Mouse (Mus musculus): ENCODE measurements at regions not wholly inside any gene's neighbourhood (a gene's known extent, or its start where the extent isn't known, plus 50 kb on each side); places are given as distances from the start of the nearest gene placed in this dataset.
"Not testable (repeated sequence)": the region's sequence is repeated elsewhere in the genome, so short reads cannot be mapped to it uniquely, and the experiment has no call there.

DNA sequence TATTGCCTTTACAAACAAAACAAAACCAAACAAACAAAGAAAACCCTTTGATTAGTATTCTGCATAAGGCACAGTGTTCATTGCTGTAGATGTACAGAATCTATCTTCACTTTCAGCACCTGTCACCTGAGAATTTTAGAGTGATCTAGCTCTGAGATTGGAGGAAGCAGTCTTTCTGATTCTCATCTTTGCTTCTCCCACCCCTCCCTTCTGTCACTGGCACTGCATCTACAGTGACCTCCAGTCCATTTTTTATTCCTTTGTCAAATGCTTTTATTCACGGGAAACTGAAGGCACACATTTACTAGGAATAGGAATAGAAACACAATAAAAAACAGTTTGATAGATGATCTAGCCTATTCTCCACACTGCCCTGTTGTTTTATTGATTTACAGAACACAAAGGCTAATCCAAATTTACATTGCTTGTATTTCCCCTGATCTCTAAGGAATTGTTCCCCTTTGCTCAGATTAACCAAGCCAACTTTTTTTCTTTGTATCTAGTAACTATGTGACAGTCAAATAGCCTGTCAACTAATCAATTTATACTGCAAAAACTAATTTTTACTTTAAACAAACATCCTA is 488.2 kb upstream of the Stxbp6 start:
- DNase-seq (ENCODE audit: extremely low spot score, low spot score), result no peak
- no peaks in the 10 kb centered on the region for H3K27me3 ChIP-seq (ENCODE audit: poor library complexity, severe bottlenecking)
- H3K36me3 ChIP-seq (replicated peaks), result no peaks in the 10 kb centered on the region
- WGBS, result 73% methylated on average over 1 of the region's 1 CpGs
- no peak overlapping the region for H3K4me3 ChIP-seq
- no peak overlapping the region for H3K27ac ChIP-seq
- no peaks in the 10 kb centered on the region for H3K9me3 ChIP-seq
- peaks cover 15% of the 10 kb centered on the region for H3K4me1 ChIP-seq

DNA sequence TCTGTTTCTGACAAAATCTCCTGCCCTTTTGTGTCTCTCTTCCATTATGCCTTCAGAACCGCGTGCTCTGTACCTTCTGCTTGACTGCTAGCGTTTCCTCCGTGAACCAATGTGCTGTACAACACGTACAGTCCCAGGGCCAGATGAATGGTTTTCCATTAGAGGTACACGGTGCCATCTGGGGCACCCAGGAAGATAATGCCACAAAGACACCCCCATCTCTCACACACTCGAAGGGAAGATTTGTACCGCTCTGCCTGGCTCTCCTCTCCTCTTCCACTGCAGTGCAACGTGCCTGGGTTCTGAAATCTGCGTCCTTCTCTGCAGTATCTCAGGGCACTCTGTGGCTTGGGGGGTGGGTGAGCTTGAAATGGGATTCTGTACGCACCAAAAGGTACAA is 487.4 kb upstream of the Stxbp6 start:
- peak overlapping the region; percentile 58 for H3K27ac ChIP-seq

DNA sequence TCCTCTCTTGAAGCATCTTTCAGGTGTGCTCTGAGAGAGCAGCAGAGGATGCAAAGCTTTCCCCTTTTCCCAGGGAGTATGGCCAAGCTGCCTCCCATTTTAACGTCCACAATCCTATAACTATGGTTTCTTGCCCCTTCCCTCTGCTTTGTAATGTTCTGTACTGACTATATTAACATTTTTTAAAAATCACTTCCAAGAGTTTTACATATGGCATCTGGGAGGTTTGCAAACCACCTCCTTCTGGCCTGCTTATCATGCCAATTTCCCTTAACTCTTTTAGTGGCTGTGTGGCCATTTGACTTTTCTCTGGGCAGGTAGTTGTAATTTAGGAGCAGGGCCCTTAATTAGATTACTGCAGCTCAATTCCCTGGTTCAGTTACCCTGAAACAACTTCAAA is 486.9 kb upstream of the Stxbp6 start:
- 58% methylated on average over 1 of the region's 1 CpGs for WGBS
- Histone ChIP-seq H3K27ac (no peak overlapping the region), H3K4me3 (no peak overlapping the region), H3K36me3 (replicated peaks) (no peaks in the 10 kb centered on the region), H3K9me3 (no peaks in the 10 kb centered on the region), H3K4me1 (peaks cover 15% of the 10 kb centered on the region), H3K27me3 (ENCODE audit: poor library complexity, severe bottlenecking) (no peaks in the 10 kb centered on the region)
- DNase-seq (ENCODE audit: extremely low spot score, low spot score), result no peak

More for the DNA sequence above, 487.4 kb upstream of the Stxbp6 start:
- Histone ChIP-seq H3K36me3 (replicated peaks) (no peaks in the 10 kb centered on the region), H3K4me3 (no peak overlapping the region), H3K9me3 (no peaks in the 10 kb centered on the region), H3K4me1 (peaks cover 15% of the 10 kb centered on the region), H3K27me3 (ENCODE audit: poor library complexity, severe bottlenecking) (no peaks in the 10 kb centered on the region)
- 47% methylated on average over 11 of the region's 11 CpGs for WGBS
- DNase-seq (ENCODE audit: extremely low spot score, low spot score), result no peak

DNA sequence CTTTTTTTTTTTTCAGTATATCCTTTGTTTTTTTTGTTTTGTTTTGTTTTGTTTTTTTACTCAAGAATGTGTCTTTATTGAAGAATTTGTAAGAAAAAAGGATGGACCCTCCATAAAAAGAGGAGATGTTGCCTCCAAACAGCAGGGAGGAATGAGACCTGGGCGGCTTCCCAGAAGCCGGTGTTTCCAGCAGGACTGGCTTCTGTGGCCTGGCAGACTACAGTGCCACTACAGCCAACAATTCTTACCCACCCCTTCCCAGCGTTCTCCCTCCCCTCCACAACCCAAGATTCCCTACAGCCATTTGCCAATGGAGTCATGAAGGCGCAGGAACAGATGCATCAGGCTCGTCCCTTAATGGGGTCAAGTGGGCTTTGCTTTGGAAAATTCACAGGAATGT is 475.4 kb upstream of the Stxbp6 start:
- not testable (repeated sequence) for H3K27ac ChIP-seq; H3K4me1 ChIP-seq; H3K9me3 ChIP-seq; H3K27me3 ChIP-seq (ENCODE audit: poor library complexity, severe bottlenecking); H3K4me3 ChIP-seq; DNase-seq (ENCODE audit: extremely low spot score, low spot score); H3K36me3 ChIP-seq (replicated peaks)
- WGBS, result 94% methylated on average over 5 of the region's 5 CpGs

DNA sequence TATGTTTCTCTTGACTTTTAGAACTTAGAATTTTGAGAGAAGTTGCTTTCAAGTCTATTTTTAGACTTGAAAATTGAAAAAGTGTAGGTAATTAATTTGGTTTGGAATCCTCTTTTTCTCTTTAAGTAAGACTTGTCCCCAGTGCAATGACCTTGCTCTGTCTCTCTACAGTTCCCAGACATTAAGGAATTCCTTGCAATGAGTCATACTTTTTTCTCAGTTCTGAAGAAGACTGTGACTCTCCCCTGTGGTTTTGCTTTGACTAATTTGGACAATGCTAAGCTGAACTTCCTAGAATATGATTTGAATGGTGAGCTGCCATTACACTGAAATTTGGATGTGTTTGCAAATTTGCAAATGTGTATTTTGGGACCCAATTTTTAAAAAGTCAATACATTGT is 445.0 kb upstream of the Stxbp6 start:
- no peaks in the 10 kb centered on the region for H3K9me3 ChIP-seq
- H3K27me3 ChIP-seq (ENCODE audit: poor library complexity, severe bottlenecking), result no peaks in the 10 kb centered on the region
- DNase-seq (ENCODE audit: extremely low spot score, low spot score), result no peak
- H3K27ac ChIP-seq, result no peak overlapping the region
- no peaks in the 10 kb centered on the region for H3K36me3 ChIP-seq (replicated peaks)
- H3K4me3 ChIP-seq, result no peak overlapping the region
- H3K4me1 ChIP-seq, result no peaks in the 10 kb centered on the region

DNA sequence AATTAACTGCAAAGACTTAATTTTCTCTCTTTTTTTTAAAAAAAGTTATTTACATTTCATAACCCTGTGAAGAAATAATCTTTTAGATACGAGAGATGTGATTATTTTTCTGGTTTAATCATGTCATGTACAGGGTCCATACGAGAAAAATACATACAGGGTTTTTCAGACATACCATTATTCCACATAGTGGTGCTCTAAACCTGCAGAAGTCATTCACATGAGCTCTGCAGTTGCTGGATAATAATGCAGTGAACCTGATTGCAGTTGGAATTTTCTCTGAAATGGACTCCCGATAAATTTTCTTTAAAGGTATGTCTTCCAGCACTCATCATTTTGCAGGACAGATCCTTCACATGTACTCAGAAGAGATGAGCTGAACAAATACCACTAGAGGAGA is 439.9 kb upstream of the Stxbp6 start:
- WGBS, result 84% methylated on average over 3 of the region's 3 CpGs
- no peak overlapping the region for H3K4me3 ChIP-seq
- no peaks in the 10 kb centered on the region for H3K4me1 ChIP-seq

DNA sequence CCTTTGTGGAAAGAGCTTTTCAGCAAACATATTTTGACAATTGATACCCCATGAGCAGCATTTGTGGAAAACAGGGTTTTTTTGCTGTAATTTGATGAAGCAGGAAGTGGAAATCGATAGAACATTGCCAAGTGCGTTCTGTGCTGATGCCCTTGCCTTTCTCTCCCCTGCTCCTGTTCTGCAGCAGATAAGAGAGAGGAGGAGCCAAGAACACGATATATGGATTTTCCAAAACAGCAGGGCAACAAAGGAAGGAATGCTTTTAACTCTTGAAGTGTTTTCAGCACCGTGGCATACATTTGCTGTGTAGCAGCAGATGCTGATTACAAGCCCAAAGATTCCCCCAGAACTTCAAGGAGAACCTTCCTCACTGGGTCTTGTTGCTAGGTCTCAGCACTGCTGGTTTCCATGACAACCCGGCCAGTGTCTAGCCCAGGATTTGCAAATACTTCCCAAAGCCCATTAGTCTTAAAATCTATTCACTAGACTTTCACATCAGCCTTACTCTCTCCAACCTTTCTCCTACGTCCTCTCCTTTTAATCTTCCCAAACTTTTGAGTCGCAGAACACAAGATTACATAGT is 433.0 kb upstream of the Stxbp6 start:
- no peaks in the 10 kb centered on the region for H3K36me3 ChIP-seq (replicated peaks)
- WGBS, result 51% methylated on average over 7 of the region's 7 CpGs
- H3K9me3 ChIP-seq, result no peaks in the 10 kb centered on the region
- no peaks in the 10 kb centered on the region for H3K27me3 ChIP-seq (ENCODE audit: poor library complexity, severe bottlenecking)
- H3K27ac ChIP-seq, result no peak overlapping the region
- peaks cover 8% of the 10 kb centered on the region for H3K4me1 ChIP-seq
- no peak for DNase-seq (ENCODE audit: extremely low spot score, low spot score)
- H3K4me3 ChIP-seq, result no peak overlapping the region

More for the DNA sequence above, 439.9 kb upstream of the Stxbp6 start:
- no peak overlapping the region for H3K27ac ChIP-seq
- DNase-seq (ENCODE audit: extremely low spot score, low spot score), result no peak
- no peaks in the 10 kb centered on the region for H3K36me3 ChIP-seq (replicated peaks)
- no peaks in the 10 kb centered on the region for H3K9me3 ChIP-seq
- H3K27me3 ChIP-seq (ENCODE audit: poor library complexity, severe bottlenecking), result no peaks in the 10 kb centered on the region

DNA sequence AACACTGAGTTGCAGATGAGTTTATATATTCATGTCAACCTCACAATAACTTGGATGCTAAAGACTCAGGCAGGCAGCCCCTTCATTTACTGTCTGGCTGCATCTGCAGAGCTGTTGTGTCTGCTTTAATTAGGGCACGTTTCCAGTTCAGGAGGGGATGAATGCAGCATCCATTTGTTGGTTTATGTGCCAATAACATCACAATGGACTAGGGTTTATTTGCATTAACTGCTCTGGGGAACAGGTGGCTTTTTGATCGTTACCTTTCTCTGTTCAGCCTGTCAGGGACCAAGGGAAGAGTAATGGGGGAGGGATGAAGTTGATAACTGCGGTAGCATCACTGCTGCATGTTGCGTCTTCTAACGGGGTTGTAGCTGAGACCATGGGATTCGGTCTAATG is 425.3 kb upstream of the Stxbp6 start:
- H3K4me3 ChIP-seq, result no peak overlapping the region
- H3K36me3 ChIP-seq (replicated peaks), result no peaks in the 10 kb centered on the region
- H3K4me1 ChIP-seq, result peaks cover 3% of the 10 kb centered on the region; the same call in 1 of the 2 replicates
- no peaks in the 10 kb centered on the region for H3K9me3 ChIP-seq
- no peaks in the 10 kb centered on the region for H3K27me3 ChIP-seq (ENCODE audit: poor library complexity, severe bottlenecking)
- no peak overlapping the region for H3K27ac ChIP-seq
- no peak for DNase-seq (ENCODE audit: extremely low spot score, low spot score)
- 72% methylated on average over 6 of the region's 6 CpGs for WGBS

DNA sequence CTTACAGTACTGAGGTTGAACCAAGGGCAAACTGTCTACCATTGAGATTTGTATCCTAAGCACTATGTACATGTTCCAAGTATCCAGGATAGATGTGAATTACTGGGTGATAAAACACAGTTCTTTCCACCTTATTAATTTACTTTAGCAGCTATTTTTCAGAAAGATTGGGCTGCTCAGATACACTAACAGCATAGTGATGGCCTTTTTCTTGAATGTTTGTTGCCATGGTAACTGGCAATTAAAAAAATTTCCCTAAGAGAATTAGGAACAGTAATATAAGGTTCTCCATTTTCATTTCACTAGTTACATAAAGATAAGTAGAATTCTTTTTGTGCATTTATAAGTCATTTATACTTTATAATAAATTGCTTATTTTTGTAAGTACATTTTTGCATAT is 423.7 kb upstream of the Stxbp6 start:
- H3K27me3 ChIP-seq (ENCODE audit: poor library complexity, severe bottlenecking), result no peaks in the 10 kb centered on the region
- H3K4me3 ChIP-seq, result no peak overlapping the region
- no peak for DNase-seq (ENCODE audit: extremely low spot score, low spot score)

DNA sequence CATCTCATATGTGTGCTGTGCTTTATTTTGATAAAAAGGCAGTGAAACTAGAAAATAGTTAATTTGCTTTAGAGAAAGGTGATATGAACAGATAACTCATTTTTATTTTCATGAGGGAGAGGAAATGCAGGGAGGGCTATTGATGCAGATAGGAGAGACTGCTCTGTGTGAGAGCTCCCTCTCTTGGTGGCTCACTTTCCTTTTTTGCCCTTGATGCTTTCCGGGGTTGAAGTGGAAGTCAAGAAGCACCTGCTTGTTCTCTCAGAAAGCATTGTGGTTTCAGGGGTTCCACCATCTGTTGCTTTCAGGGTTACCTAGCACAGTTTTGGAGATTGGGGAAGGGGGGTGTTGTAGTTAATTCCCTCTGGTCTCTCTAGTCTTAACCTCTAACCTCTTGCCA is 414.5 kb upstream of the Stxbp6 start:
- no peak for DNase-seq (ENCODE audit: extremely low spot score, low spot score)
- H3K4me3 ChIP-seq, result no peak overlapping the region
- H3K9me3 ChIP-seq, result no peaks in the 10 kb centered on the region
- no peaks in the 10 kb centered on the region for H3K27me3 ChIP-seq (ENCODE audit: poor library complexity, severe bottlenecking)
- H3K4me1 ChIP-seq, result no peaks in the 10 kb centered on the region
- H3K36me3 ChIP-seq (replicated peaks), result no peaks in the 10 kb centered on the region
- H3K27ac ChIP-seq, result no peak overlapping the region
- WGBS, result 75% methylated on average over 1 of the region's 1 CpGs

More for the DNA sequence above, 423.7 kb upstream of the Stxbp6 start:
- H3K27ac ChIP-seq, result no peak overlapping the region
- no peaks in the 10 kb centered on the region for H3K36me3 ChIP-seq (replicated peaks)
- H3K9me3 ChIP-seq, result no peaks in the 10 kb centered on the region
- peaks cover 3% of the 10 kb centered on the region; the same call in 1 of the 2 replicates for H3K4me1 ChIP-seq

DNA sequence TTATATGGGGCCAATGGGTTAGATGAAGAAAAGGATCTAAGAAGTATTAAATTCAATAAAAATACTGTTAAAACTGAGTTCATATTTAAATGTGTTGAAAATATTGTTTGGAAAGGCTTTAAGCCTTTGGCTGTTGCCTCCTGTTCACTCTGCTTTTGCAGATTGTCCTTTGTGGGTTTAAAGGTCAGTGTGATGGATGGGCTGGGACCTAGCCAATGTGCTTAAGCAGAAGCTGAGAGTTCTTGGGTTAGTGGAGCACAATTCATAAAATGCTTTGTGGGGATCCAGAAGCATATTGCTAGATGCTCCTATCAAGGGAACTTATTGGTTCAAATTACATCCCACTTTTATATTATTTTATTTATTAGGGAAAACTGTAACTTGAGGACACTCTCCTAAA is 402.4 kb upstream of the Stxbp6 start:
- Histone ChIP-seq H3K4me1 (no peaks in the 10 kb centered on the region), H3K4me3 (no peak overlapping the region), H3K9me3 (no peaks in the 10 kb centered on the region), H3K27ac (no peak overlapping the region), H3K36me3 (replicated peaks) (no peaks in the 10 kb centered on the region), H3K27me3 (ENCODE audit: poor library complexity, severe bottlenecking) (no peaks in the 10 kb centered on the region)
- DNase-seq (ENCODE audit: extremely low spot score, low spot score), result no peak

DNA sequence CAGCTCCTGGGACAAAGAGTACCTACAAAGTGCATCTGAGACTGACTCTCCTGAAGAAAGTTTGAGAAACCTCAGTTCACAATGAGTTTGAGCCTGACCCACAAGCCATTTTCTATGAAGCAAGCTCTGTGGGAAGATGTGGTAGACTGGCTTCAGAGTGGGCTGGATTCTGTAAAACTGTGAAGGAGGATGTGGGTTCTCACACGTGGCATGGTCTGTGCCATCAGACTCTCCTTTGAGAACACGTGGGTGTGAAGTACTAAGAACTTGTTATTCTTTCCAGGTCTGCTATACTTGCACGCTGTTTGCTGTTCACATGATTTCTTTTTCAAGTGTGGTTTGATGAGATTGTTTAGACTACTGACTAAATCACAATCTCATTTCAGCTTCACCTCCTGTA is 393.6 kb upstream of the Stxbp6 start:
- H3K4me3 ChIP-seq, result no peak overlapping the region
- WGBS, result 84% methylated on average over 3 of the region's 3 CpGs
- H3K36me3 ChIP-seq (replicated peaks), result no peaks in the 10 kb centered on the region
- no peak overlapping the region for H3K27ac ChIP-seq
- DNase-seq (ENCODE audit: extremely low spot score, low spot score), result no peak
- no peaks in the 10 kb centered on the region for H3K27me3 ChIP-seq (ENCODE audit: poor library complexity, severe bottlenecking)
- H3K4me1 ChIP-seq, result no peaks in the 10 kb centered on the region
- no peaks in the 10 kb centered on the region for H3K9me3 ChIP-seq

DNA sequence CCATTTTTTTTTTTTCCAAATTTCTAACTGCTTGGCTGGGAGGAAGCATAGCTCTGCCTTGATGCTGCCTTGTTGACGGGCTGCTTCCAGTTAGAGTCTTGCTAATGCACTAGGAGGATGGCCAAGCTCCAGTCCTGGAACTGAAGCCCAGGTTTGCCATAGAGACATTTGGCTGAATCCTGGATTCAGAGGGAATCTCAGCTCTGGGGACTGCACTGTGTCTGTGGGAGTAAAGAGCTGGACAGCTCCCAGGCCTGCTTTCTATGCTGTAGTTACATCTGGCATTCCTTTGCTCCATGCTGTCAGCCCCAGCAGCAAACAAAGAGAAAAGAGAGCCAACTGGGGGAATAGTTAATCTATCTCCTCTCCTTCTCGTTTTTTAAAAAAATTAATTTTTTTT is 392.5 kb upstream of the Stxbp6 start:
- no peak overlapping the region; the same call in 1 of the 2 replicates for H3K27ac ChIP-seq
- no peak for DNase-seq (ENCODE audit: extremely low spot score, low spot score)

DNA sequence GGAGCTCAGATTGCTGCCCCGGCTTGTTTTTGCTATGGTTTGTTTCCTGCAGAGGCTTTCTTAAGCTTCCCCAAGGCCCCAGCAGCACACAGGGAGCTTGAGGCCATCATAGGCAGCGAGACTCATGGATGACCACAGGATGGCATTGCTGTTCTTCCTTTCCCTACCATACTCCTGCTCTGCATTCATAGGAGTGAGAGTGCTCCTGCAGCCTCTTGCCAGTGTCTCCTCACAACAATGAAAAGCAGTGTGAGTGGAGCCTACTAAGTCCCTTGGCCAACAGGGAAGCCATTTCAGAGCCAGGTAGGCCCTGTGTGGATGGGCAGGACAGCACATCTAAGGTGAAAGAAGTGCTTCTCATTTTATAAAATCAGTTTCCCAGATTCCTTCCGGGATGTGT is 391.6 kb upstream of the Stxbp6 start:
- Histone ChIP-seq H3K27ac (no peak overlapping the region), H3K4me1 (no peaks in the 10 kb centered on the region), H3K36me3 (replicated peaks) (no peaks in the 10 kb centered on the region), H3K9me3 (no peaks in the 10 kb centered on the region), H3K27me3 (ENCODE audit: poor library complexity, severe bottlenecking) (no peaks in the 10 kb centered on the region), H3K4me3 (no peak overlapping the region)
- 71% methylated on average over 3 of the region's 3 CpGs for WGBS
- no peak for DNase-seq (ENCODE audit: extremely low spot score, low spot score)

More for the DNA sequence above, 392.5 kb upstream of the Stxbp6 start:
- H3K36me3 ChIP-seq (replicated peaks), result no peaks in the 10 kb centered on the region
- no peak overlapping the region for H3K4me3 ChIP-seq
- H3K4me1 ChIP-seq, result no peaks in the 10 kb centered on the region
- no peaks in the 10 kb centered on the region for H3K27me3 ChIP-seq (ENCODE audit: poor library complexity, severe bottlenecking)
- WGBS, result 59% methylated on average over 2 of the region's 2 CpGs
- H3K9me3 ChIP-seq, result no peaks in the 10 kb centered on the region
